Mouse (Mus musculus): Measurements from ENCODE around the gene Ccz1. TPM values are rescaled to one million over a fixed set of nuclear protein-coding genes. Genes with fewer than 3 reads are reported as not detected.

Gene Ccz1
- polyA plus RNA-seq, 1 experiment from 2014 or later, result 79.4 TPM

GRCm38 (mm10) chr5:143994632-143995365 is 19.9 kb downstream of the Ccz1 start:
- no peak for ATAC-seq (ENCODE audit: insufficient read depth)
- TF ChIP-seq CTCF (IDR thresholded peaks at IDR 0.05; ENCODE audit: low read depth), result peak; percentile 33
- Histone ChIP-seq H3K4me1 (ENCODE audit: insufficient read depth) (no peaks in the 10 kb centered on the region), H3K27me3 (ENCODE audit: insufficient read depth, low read length) (no peaks in the 10 kb centered on the region), H3K9ac (no peak overlapping the region), H3K4me3 (ENCODE audit: low read depth, low read length) (no peak overlapping the region), H3K36me3 (ENCODE audit: insufficient read depth) (peaks cover 87% of the 10 kb centered on the region), H3K9me3 (ENCODE audit: low read depth, low read length) (no peaks in the 10 kb centered on the region), H3K4me2 (no peak overlapping the region), H3K27ac (ENCODE audit: low read depth) (no peak overlapping the region)
- WGBS, result 53% methylated on average over 11 of the region's 11 CpGs
- no peak for DNase-seq

GRCm38 (mm10) chr5:143993849-143994248 is 20.8 kb downstream of the Ccz1 start:
- H3K9me3 ChIP-seq (ENCODE audit: low read depth, low read length), result no peaks in the 10 kb centered on the region
- H3K4me2 ChIP-seq, result no peak overlapping the region
- H3K4me3 ChIP-seq (ENCODE audit: low read depth, low read length), result no peak overlapping the region
- H3K9ac ChIP-seq, result no peak overlapping the region
- H3K27ac ChIP-seq (ENCODE audit: low read depth), result no peak overlapping the region
- no peaks in the 10 kb centered on the region for H3K4me1 ChIP-seq (ENCODE audit: insufficient read depth)
- H3K27me3 ChIP-seq (ENCODE audit: insufficient read depth, low read length), result no peaks in the 10 kb centered on the region
- WGBS, result 81% methylated on average over 5 of the region's 5 CpGs
- ATAC-seq (ENCODE audit: insufficient read depth), result no peak
- TF ChIP-seq CTCF (IDR thresholded peaks at IDR 0.05; ENCODE audit: low read depth), result no peak
- peaks cover 86% of the 10 kb centered on the region for H3K36me3 ChIP-seq (ENCODE audit: insufficient read depth)
- DNase-seq, result no peak

- 0 out of 2 replicates have a peak overlapping the region, but pooled peaks have one; percentile 6 for H3K27ac ChIP-seq (ENCODE audit: low read depth)
- no peak overlapping the region for H3K4me2 ChIP-seq
- H3K4me3 ChIP-seq (ENCODE audit: low read depth, low read length), result no peak overlapping the region
- no peaks in the 10 kb centered on the region for H3K9me3 ChIP-seq (ENCODE audit: low read depth, low read length)
- DNase-seq, result no peak
- peaks cover 87% of the 10 kb centered on the region for H3K36me3 ChIP-seq (ENCODE audit: insufficient read depth)
- ATAC-seq (ENCODE audit: insufficient read depth), result peak; percentile 25; the same call in 1 of the 2 replicates
- no peaks in the 10 kb centered on the region for H3K4me1 ChIP-seq (ENCODE audit: insufficient read depth)
- TF ChIP-seq CTCF (IDR thresholded peaks at IDR 0.05; ENCODE audit: low read depth), result no peak
- no peak overlapping the region for H3K9ac ChIP-seq
- WGBS, result 60% methylated on average over 8 of the region's 8 CpGs
- H3K27me3 ChIP-seq (ENCODE audit: insufficient read depth, low read length), result no peaks in the 10 kb centered on the region
Observed at GRCm38 (mm10) chr5:143993260-143993659, 21.4 kb downstream of the Ccz1 start.

GRCm38 (mm10) chr5:143992661-143993060 is 22.0 kb downstream of the Ccz1 start:
- Histone ChIP-seq H3K4me3 (ENCODE audit: low read depth, low read length) (no peak overlapping the region), H3K9ac (no peak overlapping the region), H3K9me3 (ENCODE audit: low read depth, low read length) (no peaks in the 10 kb centered on the region), H3K27ac (ENCODE audit: low read depth) (no peak overlapping the region), H3K27me3 (ENCODE audit: insufficient read depth, low read length) (no peaks in the 10 kb centered on the region), H3K36me3 (ENCODE audit: insufficient read depth) (peaks cover 87% of the 10 kb centered on the region), H3K4me1 (ENCODE audit: insufficient read depth) (no peaks in the 10 kb centered on the region), H3K4me2 (peak overlapping the region; percentile 5)
- DNase-seq (peak; percentile 55), ATAC-seq (ENCODE audit: insufficient read depth) (peak; percentile 90)
- TF ChIP-seq CTCF (IDR thresholded peaks at IDR 0.05; ENCODE audit: low read depth), result no peak
- WGBS, result 51% methylated on average over 10 of the region's 10 CpGs

GRCm38 (mm10) chr5:143990086-143990485 is 24.6 kb downstream of the Ccz1 start:
- Histone ChIP-seq H3K27ac (ENCODE audit: low read depth) (no peak overlapping the region), H3K4me1 (ENCODE audit: insufficient read depth) (no peaks in the 10 kb centered on the region), H3K4me3 (ENCODE audit: low read depth, low read length) (no peak overlapping the region), H3K27me3 (ENCODE audit: insufficient read depth, low read length) (no peaks in the 10 kb centered on the region), H3K36me3 (ENCODE audit: insufficient read depth) (peaks cover 84% of the 10 kb centered on the region), H3K9ac (no peak overlapping the region), H3K9me3 (ENCODE audit: low read depth, low read length) (no peaks in the 10 kb centered on the region), H3K4me2 (no peak overlapping the region)
- no peak for ATAC-seq (ENCODE audit: insufficient read depth)
- no peak for DNase-seq
- WGBS, result 70% methylated on average over 11 of the region's 11 CpGs
- TF ChIP-seq CTCF (IDR thresholded peaks at IDR 0.05; ENCODE audit: low read depth), result no peak

GRCm38 (mm10) chr5:143989046-143989445 is 25.6 kb downstream of the Ccz1 start:
- Histone ChIP-seq H3K9ac (no peak overlapping the region), H3K4me3 (ENCODE audit: low read depth, low read length) (no peak overlapping the region), H3K4me1 (ENCODE audit: insufficient read depth) (no peaks in the 10 kb centered on the region), H3K36me3 (ENCODE audit: insufficient read depth) (peaks cover 77% of the 10 kb centered on the region), H3K9me3 (ENCODE audit: low read depth, low read length) (no peaks in the 10 kb centered on the region), H3K4me2 (no peak overlapping the region), H3K27ac (ENCODE audit: low read depth) (no peak overlapping the region), H3K27me3 (ENCODE audit: insufficient read depth, low read length) (no peaks in the 10 kb centered on the region)
- 85% methylated on average over 4 of the region's 4 CpGs for WGBS
- ATAC-seq (ENCODE audit: insufficient read depth) (no peak), DNase-seq (no peak)
- TF ChIP-seq CTCF (IDR thresholded peaks at IDR 0.05; ENCODE audit: low read depth), result no peak

GRCm38 (mm10) chr5:143987596-143987995 is 27.1 kb downstream of the Ccz1 start:
- DNase-seq (no peak), ATAC-seq (ENCODE audit: insufficient read depth) (no peak)
- WGBS, result 92% methylated on average over 3 of the region's 3 CpGs
- Histone ChIP-seq H3K4me1 (ENCODE audit: insufficient read depth) (no peaks in the 10 kb centered on the region), H3K9ac (no peak overlapping the region), H3K9me3 (ENCODE audit: low read depth, low read length) (no peaks in the 10 kb centered on the region), H3K4me2 (no peak overlapping the region), H3K27me3 (ENCODE audit: insufficient read depth, low read length) (no peaks in the 10 kb centered on the region), H3K4me3 (ENCODE audit: low read depth, low read length) (no peak overlapping the region), H3K36me3 (ENCODE audit: insufficient read depth) (peaks cover 66% of the 10 kb centered on the region), H3K27ac (ENCODE audit: low read depth) (no peak overlapping the region)
- no peak for TF ChIP-seq CTCF (IDR thresholded peaks at IDR 0.05; ENCODE audit: low read depth)
